Mouse (Mus musculus): Measurements from ENCODE around the gene Bag1. TPM values are rescaled to one million over a fixed set of nuclear protein-coding genes. Genes with fewer than 3 reads are reported as not detected.

Bag1 gene
- 195 and 200 TPM in 2 replicates for polyA plus RNA-seq (2015; fragmentation: Nextera tagmentation; extraction: Ambion mirVana)

DNA sequence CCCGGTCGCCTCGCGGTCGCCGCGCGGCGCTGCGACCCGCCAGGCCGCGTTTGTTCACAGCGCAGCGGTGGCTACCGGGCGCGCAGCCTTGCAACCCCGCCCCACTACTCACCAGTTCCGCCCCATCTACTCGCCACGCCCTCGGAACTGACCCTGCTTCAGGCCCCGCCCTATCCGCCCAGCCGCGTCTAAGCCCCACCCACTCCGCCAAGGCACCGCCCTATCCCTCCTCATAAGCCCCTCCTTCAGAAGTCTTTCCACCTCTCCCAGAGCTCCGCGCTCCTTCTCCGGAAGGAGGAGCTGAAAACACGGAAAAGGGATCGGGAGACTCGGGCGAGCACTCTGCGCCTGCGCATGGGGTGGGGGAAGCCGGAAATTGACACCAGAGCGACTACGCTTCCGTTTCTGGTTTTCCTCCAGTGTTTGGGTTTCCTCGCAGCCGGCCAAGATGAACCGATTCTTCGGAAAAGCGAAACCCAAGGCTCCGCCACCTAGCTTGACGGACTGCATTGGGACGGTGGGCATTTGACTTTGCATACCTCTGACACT, at the start of gene Bag1, which contains the start of gene Chmp5:
Gene Bag1 (minus strand): TSS at position 135 of the 549 bp plus-strand sequence.
Gene Chmp5 (plus strand): TSS at position 248 of the 549 bp plus-strand sequence.
- peak; percentile 98 for ATAC-seq (ENCODE audit: low FRiP score)
- peak within 1 kb of the TSS; percentile 90 for H3K27ac ChIP-seq (replicated peaks)
- peak within 1 kb of the TSS; percentile 99 for H3K4me3 ChIP-seq (replicated peaks)
- peak within 1 kb of the TSS; percentile 79 for H3K9ac ChIP-seq (replicated peaks)
- peak within 1 kb of the TSS; percentile 79 for H3K4me2 ChIP-seq
- H3K27me3 ChIP-seq (replicated peaks): no peaks in the 10 kb centered on the region
- no peaks in the 10 kb centered on the region for H3K9me3 ChIP-seq (replicated peaks)
- H3K4me1 ChIP-seq: peaks cover 30% of the 10 kb centered on the region
- under 1% methylated on average over 50 of the region's 50 CpGs for WGBS
- peaks cover 42% of the 10 kb centered on the region for H3K36me3 ChIP-seq

DNA sequence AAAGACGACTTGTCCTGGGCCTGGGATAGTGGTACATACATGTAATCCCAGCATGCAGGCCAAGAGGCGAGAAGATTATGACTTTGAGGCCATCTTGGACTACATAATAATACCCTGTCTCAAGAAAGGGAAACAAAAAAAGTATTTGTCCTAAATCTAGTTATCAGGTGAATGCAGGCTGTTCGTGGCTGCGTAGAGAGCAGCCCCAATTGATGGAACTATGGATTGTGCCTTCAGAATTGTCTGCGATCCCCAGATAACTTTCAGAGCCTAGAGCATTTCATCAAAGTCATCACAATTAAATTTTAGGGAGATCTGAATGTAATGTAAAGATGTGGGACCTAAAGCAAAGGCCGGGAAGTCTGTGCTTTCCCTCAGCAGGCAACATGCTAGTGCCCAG, 48.2 kb upstream of the Bag1 start:
- Histone ChIP-seq H3K36me3 (peaks cover 91% of the 10 kb centered on the region), H3K4me1 (no peaks in the 10 kb centered on the region), H3K9ac (replicated peaks) (no peak overlapping the region), H3K9me3 (replicated peaks) (no peaks in the 10 kb centered on the region), H3K27ac (replicated peaks) (no peak overlapping the region), H3K27me3 (replicated peaks) (no peaks in the 10 kb centered on the region), H3K4me3 (replicated peaks) (no peak overlapping the region), H3K4me2 (no peak overlapping the region)
- ATAC-seq (ENCODE audit: low FRiP score): no peak
- WGBS: 94% methylated on average over 6 of the region's 6 CpGs

DNA sequence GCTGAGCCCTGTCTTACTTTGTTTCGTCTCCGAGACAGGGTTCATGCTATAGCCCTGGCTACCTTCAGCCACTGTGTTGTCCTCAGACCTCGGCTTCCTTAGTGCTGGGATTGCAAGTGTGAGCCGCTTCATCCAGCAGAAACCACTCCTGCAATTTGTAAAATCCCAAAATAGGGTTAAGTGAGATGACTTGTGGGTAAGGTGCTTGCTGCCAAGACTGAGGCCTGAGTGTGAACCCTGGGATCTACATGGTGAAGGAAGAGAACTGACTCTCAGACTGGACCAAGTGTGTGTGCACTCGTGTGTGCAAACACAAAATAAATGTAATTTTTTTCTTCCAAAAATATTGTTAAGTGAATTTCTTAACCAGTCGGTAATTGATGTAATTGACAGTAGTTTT, 41.5 kb upstream of the Bag1 start:
- H3K27ac ChIP-seq (replicated peaks): no peak overlapping the region

DNA sequence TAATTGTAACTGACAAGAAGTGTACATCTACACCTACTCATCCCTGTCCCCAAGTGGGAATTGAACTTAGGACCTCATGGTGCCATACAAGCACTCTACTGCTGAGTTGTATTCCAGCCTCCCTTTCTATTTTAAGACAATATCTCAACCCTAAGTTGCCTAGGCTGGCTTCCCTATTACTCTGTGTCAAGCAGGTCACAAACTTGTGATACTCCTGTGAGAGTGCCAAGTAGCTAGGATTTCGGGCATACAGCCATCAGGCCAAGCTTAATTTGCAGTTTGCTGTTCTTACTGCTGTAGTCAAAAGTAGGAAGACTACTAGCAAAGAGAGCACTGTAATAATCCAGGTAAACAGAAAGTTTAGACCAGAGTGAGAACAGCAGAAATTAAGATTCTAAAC, 35.6 kb upstream of the Bag1 start:
- Histone ChIP-seq H3K27ac (replicated peaks) (no peak overlapping the region), H3K9ac (replicated peaks) (no peak overlapping the region), H3K4me1 (no peaks in the 10 kb centered on the region; the same call in 1 of the 2 replicates), H3K9me3 (replicated peaks) (no peaks in the 10 kb centered on the region), H3K36me3 (peaks cover 65% of the 10 kb centered on the region), H3K4me3 (replicated peaks) (no peak overlapping the region), H3K27me3 (replicated peaks) (no peaks in the 10 kb centered on the region), H3K4me2 (no peak overlapping the region)
- WGBS: 92% methylated on average over 1 of the region's 1 CpGs
- ATAC-seq (ENCODE audit: low FRiP score): no peak

More for the DNA sequence above, 41.5 kb upstream of the Bag1 start:
- H3K27me3 ChIP-seq (replicated peaks): no peaks in the 10 kb centered on the region
- H3K36me3 ChIP-seq: peaks cover 87% of the 10 kb centered on the region
- H3K4me3 ChIP-seq (replicated peaks): no peak overlapping the region
- H3K4me1 ChIP-seq: no peaks in the 10 kb centered on the region
- WGBS: 90% methylated on average over 6 of the region's 6 CpGs
- no peak overlapping the region for H3K9ac ChIP-seq (replicated peaks)
- no peak for ATAC-seq (ENCODE audit: low FRiP score)
- no peaks in the 10 kb centered on the region for H3K9me3 ChIP-seq (replicated peaks)
- H3K4me2 ChIP-seq: no peak overlapping the region

DNA sequence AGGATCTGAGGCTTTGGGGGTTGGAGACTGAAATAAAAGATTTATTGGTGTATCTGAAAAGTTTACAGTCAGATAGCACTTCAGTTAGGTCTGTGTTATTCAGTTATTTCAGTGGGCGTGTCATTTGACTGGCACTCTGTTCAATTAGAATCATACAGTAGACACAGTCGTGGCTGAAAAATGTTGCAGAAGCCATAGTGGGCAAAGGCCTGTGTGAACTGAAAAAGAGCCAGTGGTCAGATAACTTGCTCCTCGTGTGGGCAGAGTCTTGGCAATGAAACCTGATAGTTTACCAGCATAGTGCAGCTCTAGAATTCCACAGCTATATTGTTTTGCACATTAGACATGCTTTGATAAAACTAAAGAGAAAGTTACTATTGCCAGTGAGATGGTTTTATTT, 34.4 kb upstream of the Bag1 start:
- Histone ChIP-seq H3K4me1 (no peaks in the 10 kb centered on the region; the same call in 1 of the 2 replicates), H3K36me3 (peaks cover 66% of the 10 kb centered on the region), H3K27ac (replicated peaks) (no peak overlapping the region), H3K9ac (replicated peaks) (no peak overlapping the region), H3K4me2 (no peak overlapping the region), H3K4me3 (replicated peaks) (no peak overlapping the region), H3K27me3 (replicated peaks) (no peaks in the 10 kb centered on the region), H3K9me3 (replicated peaks) (no peaks in the 10 kb centered on the region)
- ATAC-seq (ENCODE audit: low FRiP score): no peak
- 72% methylated on average over 3 of the region's 3 CpGs for WGBS

DNA sequence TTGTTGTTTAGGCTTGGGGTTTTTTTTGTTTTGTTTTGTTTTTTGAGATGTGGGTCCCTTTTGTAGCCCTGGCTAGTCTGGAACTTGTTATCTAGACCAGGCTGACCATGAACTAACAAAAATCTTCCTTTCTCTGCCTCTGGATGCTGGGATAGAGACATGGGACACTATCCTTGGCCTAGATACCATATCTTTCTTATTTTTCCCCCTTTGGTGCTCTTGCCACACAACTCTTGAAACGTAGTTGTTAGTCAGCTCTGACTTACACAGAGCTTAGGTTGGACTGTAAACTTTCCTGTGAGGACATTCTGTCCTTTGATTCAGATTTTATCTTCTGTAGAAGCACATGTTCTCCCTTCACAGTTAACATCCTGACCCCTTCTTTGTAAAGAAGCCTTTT, 31.3 kb upstream of the Bag1 start:
- H3K4me2 ChIP-seq: no peak overlapping the region
- no peaks in the 10 kb centered on the region for H3K27me3 ChIP-seq (replicated peaks)
- no peak overlapping the region for H3K27ac ChIP-seq (replicated peaks)
- WGBS: 90% methylated on average over 1 of the region's 1 CpGs
- H3K9ac ChIP-seq (replicated peaks): no peak overlapping the region
- H3K36me3 ChIP-seq: peaks cover 53% of the 10 kb centered on the region
- no peak overlapping the region for H3K4me3 ChIP-seq (replicated peaks)
- H3K9me3 ChIP-seq (replicated peaks): no peaks in the 10 kb centered on the region
- ATAC-seq (ENCODE audit: low FRiP score): no peak
- no peaks in the 10 kb centered on the region; the same call in 1 of the 2 replicates for H3K4me1 ChIP-seq

DNA sequence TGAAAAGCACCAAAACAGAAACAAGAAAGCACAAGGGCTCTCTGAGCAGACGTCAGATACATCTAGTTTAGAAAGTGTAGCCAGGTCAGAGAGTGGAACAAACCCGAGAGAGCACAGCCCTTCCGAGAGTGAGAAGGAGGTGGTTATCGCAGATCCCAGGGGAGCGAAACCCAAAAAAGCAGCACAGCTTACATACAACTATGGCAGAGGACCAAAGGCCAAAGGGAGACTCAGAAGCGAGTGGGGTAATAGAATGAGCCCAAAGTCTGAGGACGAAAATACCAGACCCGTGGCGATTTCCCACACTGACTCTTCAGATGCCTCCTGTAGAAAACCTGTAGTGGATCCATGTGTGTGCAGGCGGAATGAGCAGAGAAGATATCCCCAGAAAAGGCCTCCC, 28.6 kb upstream of the Bag1 start:
- no peaks in the 10 kb centered on the region for H3K9me3 ChIP-seq (replicated peaks)
- H3K27ac ChIP-seq (replicated peaks): no peak overlapping the region
- H3K27me3 ChIP-seq (replicated peaks): no peaks in the 10 kb centered on the region
- no peak overlapping the region for H3K4me3 ChIP-seq (replicated peaks)
- peaks cover 14% of the 10 kb centered on the region for H3K4me1 ChIP-seq
- H3K9ac ChIP-seq (replicated peaks): no peak overlapping the region
- no peak for ATAC-seq (ENCODE audit: low FRiP score)
- H3K4me2 ChIP-seq: no peak overlapping the region
- 93% methylated on average over 10 of the region's 10 CpGs for WGBS
- H3K36me3 ChIP-seq: peaks cover 47% of the 10 kb centered on the region

DNA sequence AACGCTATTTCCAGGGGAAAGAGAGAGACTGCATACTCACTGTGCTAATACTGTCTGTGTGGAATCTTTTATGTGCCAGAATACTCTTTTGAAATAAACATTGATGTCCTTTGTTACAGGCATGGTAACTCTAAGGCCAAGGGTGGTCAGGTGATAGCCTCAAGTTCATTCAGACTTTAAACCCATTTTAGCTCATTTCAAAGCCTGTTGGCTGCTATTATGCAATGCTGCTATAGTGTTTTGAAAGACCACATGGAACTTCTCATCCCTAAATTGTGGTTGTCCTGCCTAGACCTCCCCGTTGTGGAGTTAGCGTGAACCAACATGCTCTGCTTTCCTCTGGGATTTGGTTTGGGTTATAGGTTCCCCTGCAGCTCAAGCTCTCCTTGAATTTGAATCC, 27.6 kb upstream of the Bag1 start:
- no peak overlapping the region for H3K4me2 ChIP-seq
- peaks cover 15% of the 10 kb centered on the region for H3K4me1 ChIP-seq
- no peak overlapping the region for H3K27ac ChIP-seq (replicated peaks)
- 93% methylated on average over 3 of the region's 3 CpGs for WGBS
- H3K9me3 ChIP-seq (replicated peaks): no peaks in the 10 kb centered on the region
- no peaks in the 10 kb centered on the region for H3K27me3 ChIP-seq (replicated peaks)
- H3K9ac ChIP-seq (replicated peaks): no peak overlapping the region
- H3K4me3 ChIP-seq (replicated peaks): no peak overlapping the region
- H3K36me3 ChIP-seq: peaks cover 40% of the 10 kb centered on the region
- no peak for ATAC-seq (ENCODE audit: low FRiP score)

DNA sequence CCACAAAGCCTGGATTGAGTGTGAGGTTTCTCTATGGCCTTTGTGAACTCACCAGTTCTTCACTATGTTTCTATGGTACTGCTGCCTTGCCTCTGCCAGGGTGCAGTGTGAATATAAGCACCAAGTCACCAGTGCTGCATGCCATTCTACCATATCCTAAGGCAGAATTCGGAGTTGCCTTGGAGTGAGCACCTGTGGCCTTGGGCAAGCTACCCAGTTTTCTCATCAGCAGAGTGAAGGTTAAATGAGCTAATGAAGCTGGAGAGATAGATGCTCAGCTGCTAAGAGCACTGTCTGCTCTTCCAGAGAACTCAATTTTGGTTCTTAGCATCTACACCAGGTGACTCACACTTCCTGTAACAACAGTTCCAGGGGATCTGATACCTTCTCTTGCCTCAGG, 25.9 kb upstream of the Bag1 start:
- no peaks in the 10 kb centered on the region for H3K27me3 ChIP-seq (replicated peaks)
- no peak overlapping the region for H3K9ac ChIP-seq (replicated peaks)
- H3K36me3 ChIP-seq: peaks cover 27% of the 10 kb centered on the region
- H3K27ac ChIP-seq (replicated peaks): no peak overlapping the region
- no peak overlapping the region for H3K4me2 ChIP-seq
- peaks cover 25% of the 10 kb centered on the region for H3K4me1 ChIP-seq
- no peaks in the 10 kb centered on the region for H3K9me3 ChIP-seq (replicated peaks)
- ATAC-seq (ENCODE audit: low FRiP score): no peak
- no peak overlapping the region for H3K4me3 ChIP-seq (replicated peaks)
- 97% methylated on average over 1 of the region's 1 CpGs for WGBS

DNA sequence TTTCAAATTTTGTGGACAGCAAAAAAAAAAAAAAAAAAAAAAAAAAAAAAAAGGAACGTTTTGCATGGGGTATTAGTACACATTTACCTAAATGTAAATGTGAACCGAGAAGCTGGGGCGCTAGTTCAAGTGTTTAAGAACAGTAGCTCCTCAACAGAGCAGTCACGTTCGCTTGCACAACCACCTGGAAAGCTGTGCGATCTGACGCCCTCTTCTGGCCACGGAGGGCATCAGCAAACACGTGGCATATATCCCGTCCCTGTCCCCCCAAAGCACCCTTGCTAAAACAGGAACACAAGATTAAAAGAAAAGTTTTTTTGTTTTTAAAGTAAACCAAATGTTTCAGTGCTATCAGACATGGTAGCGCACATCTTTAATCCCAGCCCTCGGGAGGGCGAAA, 23.6 kb upstream of the Bag1 start:
- Histone ChIP-seq H3K36me3 (peaks cover 14% of the 10 kb centered on the region), H3K27ac (replicated peaks) (peak overlapping the region; percentile 94; the same call in 1 of the 2 replicates), H3K9me3 (replicated peaks) (no peaks in the 10 kb centered on the region), H3K4me1 (peaks cover 25% of the 10 kb centered on the region), H3K9ac (replicated peaks) (peak overlapping the region; percentile 93), H3K4me3 (replicated peaks) (peak overlapping the region; percentile 99), H3K4me2 (peak overlapping the region; percentile 79), H3K27me3 (replicated peaks) (no peaks in the 10 kb centered on the region)
- WGBS: 28% methylated on average over 13 of the region's 13 CpGs
- no peak for ATAC-seq (ENCODE audit: low FRiP score)

DNA sequence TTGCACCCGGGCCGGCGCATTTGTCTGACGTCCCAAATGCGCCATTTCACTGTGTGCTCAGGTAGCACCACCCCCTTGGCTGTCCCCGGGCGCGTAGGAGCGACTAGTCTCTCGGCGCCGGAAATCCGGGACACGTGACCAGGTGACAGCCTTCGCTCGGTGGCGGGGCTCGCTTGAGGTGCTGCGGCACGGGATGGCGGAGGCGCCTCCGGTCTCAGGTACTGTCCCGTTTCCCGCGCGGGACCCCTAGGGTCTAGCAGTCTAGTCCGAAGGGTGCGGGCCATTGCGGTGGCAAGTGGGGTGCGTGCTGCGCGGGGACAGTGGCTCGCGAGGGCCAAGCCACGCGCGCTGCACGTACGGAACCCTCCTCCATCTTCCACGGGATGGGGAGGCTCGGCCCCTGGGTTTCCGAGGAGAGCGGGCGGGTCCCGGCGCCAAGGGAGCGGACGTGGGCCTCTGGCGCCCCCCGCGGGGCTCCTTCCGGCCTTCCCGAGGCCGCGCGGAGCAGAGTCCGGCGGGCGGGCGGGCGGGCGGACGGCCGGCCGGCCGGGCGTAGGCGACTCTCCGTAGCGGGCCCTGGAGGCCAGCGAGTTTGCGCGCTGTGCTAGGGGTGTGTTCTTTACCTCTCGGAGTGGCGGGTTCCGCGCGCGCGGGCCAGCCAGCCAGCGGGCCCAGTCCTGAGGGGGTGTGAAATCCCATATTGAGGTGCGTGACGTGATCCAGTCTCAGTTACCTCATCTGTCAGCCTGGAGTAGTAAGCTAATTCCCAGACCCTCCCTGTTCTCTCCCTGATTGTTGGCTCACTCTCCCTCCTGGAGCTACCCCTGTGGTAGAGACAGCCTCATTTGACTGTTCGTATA, 23.0 kb upstream of the Bag1 start, which contains the start of gene Nfx1:
Gene Nfx1 (plus strand): TSS at position 65 of the 860 bp plus-strand sequence.
- Histone ChIP-seq H3K4me2 (peak within 1 kb of the TSS; percentile 79), H3K27me3 (replicated peaks) (no peaks in the 10 kb centered on the region), H3K9me3 (replicated peaks) (no peaks in the 10 kb centered on the region), H3K4me3 (replicated peaks) (peak within 1 kb of the TSS; percentile 99), H3K27ac (replicated peaks) (peak within 1 kb of the TSS; percentile 94), H3K36me3 (peaks cover 15% of the 10 kb centered on the region), H3K9ac (replicated peaks) (peak within 1 kb of the TSS; percentile 93), H3K4me1 (peaks cover 25% of the 10 kb centered on the region)
- peak; percentile 99 for ATAC-seq (ENCODE audit: low FRiP score)
- under 1% methylated on average over 67 of the region's 85 CpGs for WGBS

DNA sequence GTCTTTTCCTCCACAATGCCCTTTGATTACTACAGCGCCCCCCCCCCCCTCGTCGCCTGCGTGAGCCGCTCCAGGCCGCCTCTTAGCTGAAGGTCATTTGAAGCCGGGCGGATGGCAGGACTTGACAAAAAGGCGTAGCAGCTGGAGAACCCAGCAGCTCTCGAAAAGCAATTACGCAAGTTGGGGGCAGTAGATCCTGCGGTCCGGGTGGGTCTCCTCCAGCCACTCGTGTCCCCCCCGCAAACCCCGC, 22.4 kb upstream of the Bag1 start:
- Histone ChIP-seq H3K9me3 (replicated peaks) (no peaks in the 10 kb centered on the region), H3K27ac (replicated peaks) (peak overlapping the region; percentile 94), H3K4me1 (peaks cover 25% of the 10 kb centered on the region), H3K36me3 (peaks cover 20% of the 10 kb centered on the region), H3K27me3 (replicated peaks) (no peaks in the 10 kb centered on the region), H3K4me2 (peak overlapping the region; percentile 79), H3K9ac (replicated peaks) (peak overlapping the region; percentile 93), H3K4me3 (replicated peaks) (peak overlapping the region; percentile 99)
- ATAC-seq (ENCODE audit: low FRiP score): peak; percentile 60
- WGBS: under 1% methylated on average over 16 of the region's 16 CpGs

All from neural tube, embryonic 15.5 days (tissue).